Mouse (Mus musculus): ENCODE results near the gene Cacng6.

Gene Cacng6

DNA sequence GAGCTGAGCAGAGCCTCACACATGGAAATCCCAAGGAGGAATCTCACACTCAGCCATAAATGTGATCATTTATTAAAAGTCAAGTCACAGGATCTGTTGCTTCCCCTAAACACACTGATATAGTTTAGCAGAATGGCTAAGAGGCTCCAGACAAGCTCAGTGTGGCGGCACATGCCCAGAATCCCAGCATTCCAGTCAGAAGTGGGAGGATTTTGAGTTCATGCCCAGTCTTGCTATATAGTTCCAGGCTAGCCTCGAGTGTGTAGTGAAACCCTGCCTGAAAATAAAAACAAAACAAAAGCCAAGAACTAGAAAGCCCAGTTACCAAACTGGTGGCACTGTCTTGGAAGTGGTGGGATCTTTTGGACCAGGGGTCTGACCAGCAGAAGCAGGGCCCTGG lies 44.6 kb downstream of the Cacng6 start:
- no peak for DNase-seq

DNA sequence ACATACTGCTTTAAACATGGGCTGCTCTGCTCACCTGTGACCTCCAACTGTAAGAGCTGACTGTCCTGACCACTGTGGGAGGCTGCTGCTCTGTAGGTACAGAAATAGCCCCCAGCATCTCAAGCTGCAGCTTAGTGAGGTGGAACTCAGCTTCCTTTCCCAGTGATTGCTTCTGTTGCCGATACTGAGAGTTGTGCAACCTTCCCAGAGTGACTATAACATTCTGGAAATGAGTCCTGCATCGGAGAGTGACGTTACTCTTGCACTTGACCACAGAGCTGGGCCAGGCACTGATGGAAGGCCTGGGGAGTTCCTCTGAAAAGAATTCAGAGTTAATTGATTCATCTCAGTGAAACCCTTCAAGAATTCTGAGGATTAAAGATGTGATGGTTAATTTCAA lies 48.8 kb downstream of the Cacng6 start:
- DNase-seq, result no peak

GRCm38 (mm10) chr7:3474291-3475080 lies 50.5 kb downstream of the Cacng6 start:
- DNase-seq, result no peak

- DNase-seq, result no peak
Measured at GRCm38 (mm10) chr7:3476728-3477127, 52.7 kb downstream of the Cacng6 start.

DNA sequence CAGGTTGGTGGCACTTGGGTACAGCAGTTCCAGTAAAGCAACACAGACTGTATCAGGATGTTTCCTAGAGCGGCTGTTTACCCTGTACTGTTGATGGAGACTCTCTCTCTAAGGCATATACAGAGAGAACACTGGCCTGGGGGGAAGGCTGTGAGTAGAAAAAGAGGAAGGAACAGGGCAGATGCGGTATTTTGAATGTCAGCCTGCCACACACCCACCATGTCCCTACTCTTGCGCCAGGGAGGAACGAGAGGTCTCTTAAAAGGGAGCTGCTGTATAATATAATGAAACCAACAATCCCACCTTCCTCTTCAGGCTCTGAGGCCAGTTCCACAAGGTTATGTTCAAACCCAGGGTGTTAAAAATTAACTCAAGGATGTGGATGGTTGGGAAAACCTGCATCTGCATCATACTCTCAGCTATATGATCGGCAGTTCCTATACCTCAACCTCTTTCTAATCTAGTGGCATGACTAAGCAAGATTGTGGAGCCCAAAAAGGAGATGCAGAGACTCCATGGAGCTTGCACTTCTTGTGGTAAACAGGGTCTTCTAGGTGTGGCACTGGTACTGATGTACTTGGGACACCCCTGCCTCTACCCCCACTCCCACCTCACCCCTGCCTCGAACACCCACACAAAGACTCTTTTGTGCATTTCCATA lies 58.1 kb downstream of the Cacng6 start:
- no peak for DNase-seq

Data from cerebellum, postnatal 25 days (tissue).